Mouse (Mus musculus) neural tube, embryonic 11.5 days (tissue): ENCODE measurements at regions not wholly inside any gene's neighbourhood (a gene's known extent, or its start where the extent isn't known, plus 50 kb on each side); places are given as distances from the start of the nearest gene placed in this dataset.
A peak's percentile ranks its signal among the peaks of the same experiment; 100 is the strongest.

Experiments
- ATAC-seq: fragments of 200-750 bp; cut with Nextera tagmentation; 2 replicates; pipeline ENCODE4 v1.8.0; 2017; ENCODE audit warnings: moderate number of reproducible peaks, mild to moderate bottlenecking, moderate TSS enrichment, moderate library complexity; ENCODE audit not compliant: insufficient read depth, low FRiP score, low TSS enrichment
- DNase-seq: peaks from one replicate; pipeline ENCODE4 v3.0.0-alpha.2; 2015; ENCODE audit warnings: low spot score
- H3K27ac ChIP-seq: fragments of 300-500 bp; sonication (generic); 2 replicates; pipeline ENCODE4 v1.5.1; 2014; ENCODE audit warnings: low read depth, mild to moderate bottlenecking, low read length
- H3K27me3 ChIP-seq: fragments of 300-500 bp; sonication (generic); 2 replicates; pipeline ENCODE4 v1.6.1; 2014; ENCODE audit warnings: mild to moderate bottlenecking, low read length, mixed read lengths; ENCODE audit not compliant: control insufficient read depth, insufficient read depth
- H3K36me3 ChIP-seq: fragments of 300-500 bp; sonication (generic); 2 replicates; pipeline ENCODE4 v1.6.1; 2014; ENCODE audit warnings: mild to moderate bottlenecking, low read length, moderate library complexity, mixed read lengths; ENCODE audit not compliant: control insufficient read depth, insufficient read depth
- H3K4me1 ChIP-seq: fragments of 300-500 bp; sonication (generic); 2 replicates; pipeline ENCODE4 v1.6.1; 2014; ENCODE audit warnings: low read length, mixed read lengths; ENCODE audit not compliant: control insufficient read depth, insufficient read depth
- H3K4me2 ChIP-seq: fragments of 300-500 bp; sonication (generic); 2 replicates; pipeline ENCODE4 v1.6.1; 2014; ENCODE audit warnings: low read depth, mild to moderate bottlenecking, moderate library complexity
- H3K4me3 ChIP-seq: fragments of 300-500 bp; sonication (generic); 2 replicates; pipeline ENCODE4 v1.5.1; 2014; ENCODE audit warnings: low read depth, low read length
- H3K9ac ChIP-seq: fragments of 300-500 bp; sonication (generic); 2 replicates; pipeline ENCODE4 v1.6.1; 2014; ENCODE audit warnings: mild to moderate bottlenecking, low read length
- H3K9me3 ChIP-seq: fragments of 300-500 bp; sonication (generic); 2 replicates; pipeline ENCODE4 v1.6.1; 2016; ENCODE audit warnings: low read length; ENCODE audit not compliant: control insufficient read depth
- WGBS: fragments of 180-500 bp; shearing (Covaris S2); extraction: QIAGEN DNeasy Blood & Tissue Kit; methylation state at CpG from one replicate; pipeline ENCODE4 v1.1.7; 2014; 5-methylcytosine and 5-hydroxymethylcytosine counted together

DNA sequence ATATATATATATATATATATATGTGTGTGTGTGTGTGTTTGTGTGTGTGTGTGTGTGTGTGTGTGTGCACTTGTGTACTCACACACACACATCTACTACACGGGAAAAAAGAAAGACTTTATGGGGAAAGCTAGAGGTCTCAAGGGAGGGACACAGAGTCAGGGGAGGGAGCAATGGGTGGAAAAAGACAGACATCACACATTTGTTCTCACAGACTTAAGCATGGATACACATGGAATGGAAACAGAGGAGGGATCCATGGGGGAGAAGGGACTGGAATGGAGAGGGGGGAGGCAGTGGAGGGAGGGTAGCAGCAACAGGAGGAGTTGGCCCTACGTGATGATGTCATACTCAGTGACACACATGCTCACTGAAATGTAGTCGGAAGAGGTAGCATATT lies 248.3 kb downstream of the Cryba4 start:
- DNase-seq (no peak), ATAC-seq (no peak)
- no peak overlapping the region for H3K9ac ChIP-seq
- no peaks in the 10 kb centered on the region for H3K36me3 ChIP-seq
- 72% methylated on average over 3 of the region's 3 CpGs for WGBS
- H3K4me2 ChIP-seq, result no peak overlapping the region
- no peak overlapping the region for H3K27ac ChIP-seq
- peaks cover 15% of the 10 kb centered on the region for H3K4me1 ChIP-seq
- no peaks in the 10 kb centered on the region for H3K27me3 ChIP-seq
- H3K9me3 ChIP-seq, result no peaks in the 10 kb centered on the region
- H3K4me3 ChIP-seq, result no peak overlapping the region

DNA sequence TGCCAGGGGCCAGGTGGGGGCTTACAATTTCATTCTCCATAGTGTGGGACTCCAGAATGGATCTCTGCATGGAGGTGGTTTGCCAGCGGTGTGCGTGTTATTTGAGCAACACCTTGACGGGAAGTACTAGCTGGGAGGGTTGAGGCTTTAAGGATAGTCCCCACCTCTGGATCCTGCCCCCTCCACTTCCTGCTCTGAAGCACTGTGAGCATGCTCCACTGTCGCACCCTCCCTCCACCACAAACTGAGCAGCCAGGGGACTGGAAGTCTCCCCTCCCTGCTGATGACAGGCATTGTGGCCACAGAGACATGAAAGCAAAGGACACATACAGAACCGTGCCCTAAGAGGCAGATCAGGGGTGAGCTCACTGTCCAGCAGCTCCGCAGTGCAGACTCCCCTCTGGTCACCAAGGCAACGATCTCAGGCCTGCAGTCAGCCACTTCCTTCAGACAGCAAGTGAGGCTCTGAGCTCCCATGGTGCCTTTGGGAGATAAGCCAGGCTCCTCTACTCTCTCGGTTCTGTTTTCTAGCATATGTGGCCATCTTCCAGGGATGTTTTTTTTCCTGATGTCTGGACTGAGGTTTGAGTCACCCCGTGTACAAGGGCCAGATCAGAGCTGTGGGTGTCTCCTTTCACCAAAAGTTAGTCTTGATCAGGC lies 239.7 kb downstream of the Cryba4 start:
- H3K4me3 ChIP-seq, result no peak overlapping the region
- no peaks in the 10 kb centered on the region for H3K9me3 ChIP-seq
- DNase-seq (peak; percentile 42), ATAC-seq (no peak)
- no peak overlapping the region for H3K9ac ChIP-seq
- H3K27me3 ChIP-seq, result no peaks in the 10 kb centered on the region
- H3K4me1 ChIP-seq, result no peaks in the 10 kb centered on the region
- no peak overlapping the region for H3K27ac ChIP-seq
- 25% methylated on average over 9 of the region's 9 CpGs for WGBS
- H3K36me3 ChIP-seq, result no peaks in the 10 kb centered on the region
- H3K4me2 ChIP-seq, result no peak overlapping the region

DNA sequence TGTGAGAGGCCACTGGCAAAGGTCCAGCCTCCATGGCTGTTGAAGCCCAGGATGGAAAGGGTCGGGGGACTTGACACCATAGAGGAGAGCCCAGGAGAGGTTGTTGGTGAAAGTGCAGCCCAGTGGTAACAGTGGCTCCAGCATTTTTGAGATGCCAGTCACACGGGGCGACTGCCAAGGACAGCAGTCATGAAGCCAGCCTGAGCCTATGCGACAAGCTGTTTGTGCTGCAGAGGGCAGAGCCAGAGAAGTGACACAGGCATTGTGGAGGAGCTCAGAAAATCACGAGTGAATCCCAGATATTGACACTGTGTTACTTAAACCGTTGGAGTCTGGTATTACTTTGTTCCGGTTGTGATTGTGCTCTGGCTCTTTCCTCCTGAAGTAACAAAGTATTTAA lies 233.4 kb downstream of the Cryba4 start:
- no peak overlapping the region for H3K9ac ChIP-seq
- H3K36me3 ChIP-seq, result no peaks in the 10 kb centered on the region
- 74% methylated on average over 7 of the region's 7 CpGs for WGBS
- H3K4me3 ChIP-seq, result no peak overlapping the region
- no peak overlapping the region for H3K4me2 ChIP-seq
- ATAC-seq, result no peak
- H3K27ac ChIP-seq, result no peak overlapping the region
- H3K9me3 ChIP-seq, result no peaks in the 10 kb centered on the region
- H3K4me1 ChIP-seq, result no peaks in the 10 kb centered on the region
- no peak for DNase-seq
- H3K27me3 ChIP-seq, result no peaks in the 10 kb centered on the region; the same call in 1 of the 2 replicates

DNA sequence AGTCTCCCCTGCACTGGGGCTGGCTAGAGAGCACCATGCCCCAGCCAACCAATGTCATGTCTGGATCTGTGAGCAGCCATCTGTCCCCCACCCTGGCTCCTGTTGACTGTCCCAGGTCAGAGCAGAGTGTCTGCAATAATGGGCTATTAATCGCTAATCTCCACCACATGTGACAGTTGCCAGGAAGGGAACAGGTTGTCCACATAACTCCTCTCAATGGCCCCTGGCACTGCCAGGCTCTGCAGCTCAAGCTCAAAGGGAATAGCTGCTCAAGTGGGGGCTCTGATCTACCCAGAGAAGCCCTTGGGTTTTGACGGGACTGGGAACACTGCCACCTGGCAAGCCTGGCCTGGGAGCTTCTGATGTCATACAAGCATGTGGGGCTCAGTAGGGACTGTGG lies 231.4 kb downstream of the Cryba4 start:
- WGBS, result 81% methylated on average over 2 of the region's 2 CpGs
- Histone ChIP-seq H3K36me3 (no peaks in the 10 kb centered on the region), H3K27me3 (no peaks in the 10 kb centered on the region; the same call in 1 of the 2 replicates), H3K9ac (no peak overlapping the region), H3K4me3 (no peak overlapping the region), H3K4me2 (no peak overlapping the region), H3K4me1 (no peaks in the 10 kb centered on the region), H3K9me3 (no peaks in the 10 kb centered on the region), H3K27ac (no peak overlapping the region)
- ATAC-seq (no peak), DNase-seq (no peak)

DNA sequence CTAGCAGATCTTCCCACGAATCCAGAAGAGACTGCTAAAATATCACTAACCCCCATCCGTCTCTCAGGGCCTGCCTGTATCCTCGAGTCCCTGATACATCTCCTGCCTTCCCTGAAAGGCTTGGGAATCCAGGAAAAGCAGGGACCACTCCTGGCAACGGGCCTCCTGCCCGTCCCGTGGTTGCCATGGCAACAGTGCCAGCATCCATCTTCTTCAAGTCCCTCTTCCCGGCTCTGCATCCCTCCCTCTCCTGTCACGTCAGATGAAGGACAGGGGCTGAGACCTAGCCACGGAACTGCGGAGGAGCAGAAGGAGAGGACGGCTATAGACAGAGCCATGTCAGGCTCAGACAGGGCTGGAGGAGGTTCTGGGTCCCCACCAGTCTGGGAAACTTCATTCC lies 222.4 kb downstream of the Cryba4 start:
- Histone ChIP-seq H3K4me3 (no peak overlapping the region), H3K4me2 (no peak overlapping the region), H3K9ac (no peak overlapping the region), H3K4me1 (no peaks in the 10 kb centered on the region), H3K9me3 (no peaks in the 10 kb centered on the region), H3K27ac (no peak overlapping the region), H3K27me3 (no peaks in the 10 kb centered on the region), H3K36me3 (no peaks in the 10 kb centered on the region)
- WGBS, result 38% methylated on average over 11 of the region's 11 CpGs
- DNase-seq (peak; percentile 78), ATAC-seq (peak; percentile 45; the same call in 1 of the 2 replicates)

DNA sequence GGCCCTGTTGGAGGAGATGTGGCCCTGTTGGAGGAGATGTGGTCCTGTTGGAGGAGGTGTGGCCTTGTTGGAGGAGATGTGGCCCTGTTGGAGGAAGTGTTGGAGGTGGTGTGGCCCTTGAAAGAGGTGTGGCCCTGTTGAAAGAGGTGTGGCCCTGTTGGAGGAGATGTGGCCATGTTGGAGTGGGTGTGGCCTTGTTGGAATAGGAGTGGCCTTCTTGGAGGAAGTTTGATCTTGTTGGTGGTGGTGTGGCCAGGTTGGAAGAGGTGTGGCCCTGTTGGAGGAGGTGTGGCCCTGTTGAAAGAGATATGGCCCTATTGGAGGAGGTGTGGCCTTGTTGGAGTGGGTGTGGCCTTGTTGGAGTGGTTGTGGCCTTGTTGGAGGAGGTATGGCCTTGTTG lies 220.3 kb downstream of the Cryba4 start:
- DNase-seq, result no peak
- no peak overlapping the region for H3K4me3 ChIP-seq
- no peak overlapping the region for H3K4me2 ChIP-seq
- H3K4me1 ChIP-seq, result no peaks in the 10 kb centered on the region
- H3K36me3 ChIP-seq, result no peaks in the 10 kb centered on the region
- no peaks in the 10 kb centered on the region for H3K27me3 ChIP-seq
- ATAC-seq, result no peak
- H3K27ac ChIP-seq, result no peak overlapping the region
- no peaks in the 10 kb centered on the region for H3K9me3 ChIP-seq
- no peak overlapping the region for H3K9ac ChIP-seq

DNA sequence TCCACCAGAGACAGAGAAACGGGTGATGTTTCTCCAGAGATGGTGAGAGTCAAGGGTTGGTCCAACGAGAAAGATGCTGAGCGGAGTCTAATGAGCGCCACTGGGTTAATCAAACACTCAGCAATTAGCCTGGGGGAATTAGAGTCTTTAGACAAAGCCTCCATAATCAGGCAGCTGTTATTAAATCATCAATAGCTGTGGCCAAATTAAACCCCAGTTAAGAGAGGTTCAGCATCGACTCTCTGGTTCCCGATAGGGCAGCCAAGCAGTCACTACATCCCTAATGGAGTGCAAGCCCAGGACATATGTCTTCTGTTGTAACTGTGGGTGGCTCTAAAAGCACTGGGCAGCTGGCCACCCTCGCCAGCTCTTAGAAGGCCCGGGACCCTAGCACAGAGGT lies 216.9 kb downstream of the Cryba4 start:
- Histone ChIP-seq H3K9me3 (no peaks in the 10 kb centered on the region), H3K9ac (no peak overlapping the region), H3K4me3 (no peak overlapping the region), H3K4me1 (peaks cover 6% of the 10 kb centered on the region; the same call in 1 of the 2 replicates), H3K27me3 (no peaks in the 10 kb centered on the region), H3K36me3 (no peaks in the 10 kb centered on the region), H3K4me2 (no peak overlapping the region), H3K27ac (no peak overlapping the region)
- WGBS, result 70% methylated on average over 8 of the region's 8 CpGs
- ATAC-seq (no peak), DNase-seq (no peak)

DNA sequence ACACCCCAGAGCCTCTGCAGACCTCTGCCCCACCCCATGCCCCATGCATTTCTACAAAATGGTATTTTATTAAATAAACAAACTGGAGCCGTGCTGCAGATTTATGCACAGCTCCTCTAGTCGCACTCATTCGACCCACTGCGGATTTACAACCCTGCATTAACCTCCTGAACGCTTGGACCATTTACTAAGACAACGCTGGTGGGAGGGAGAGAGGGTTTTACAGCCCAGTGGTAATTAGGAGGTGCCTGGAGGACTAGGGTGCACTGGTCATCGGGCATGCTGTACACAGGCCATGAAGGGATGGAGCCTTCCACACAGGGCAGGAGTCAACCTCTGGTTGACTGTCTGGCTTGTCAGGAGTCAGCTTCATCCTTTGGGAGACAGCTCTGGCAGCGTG lies 215.2 kb downstream of the Cryba4 start:
- Histone ChIP-seq H3K27me3 (no peaks in the 10 kb centered on the region), H3K27ac (no peak overlapping the region), H3K36me3 (no peaks in the 10 kb centered on the region), H3K9me3 (no peaks in the 10 kb centered on the region), H3K4me1 (peaks cover 14% of the 10 kb centered on the region; the same call in 1 of the 2 replicates), H3K4me2 (no peak overlapping the region), H3K4me3 (no peak overlapping the region), H3K9ac (no peak overlapping the region)
- DNase-seq (no peak), ATAC-seq (no peak)
- 22% methylated on average over 8 of the region's 8 CpGs for WGBS

DNA sequence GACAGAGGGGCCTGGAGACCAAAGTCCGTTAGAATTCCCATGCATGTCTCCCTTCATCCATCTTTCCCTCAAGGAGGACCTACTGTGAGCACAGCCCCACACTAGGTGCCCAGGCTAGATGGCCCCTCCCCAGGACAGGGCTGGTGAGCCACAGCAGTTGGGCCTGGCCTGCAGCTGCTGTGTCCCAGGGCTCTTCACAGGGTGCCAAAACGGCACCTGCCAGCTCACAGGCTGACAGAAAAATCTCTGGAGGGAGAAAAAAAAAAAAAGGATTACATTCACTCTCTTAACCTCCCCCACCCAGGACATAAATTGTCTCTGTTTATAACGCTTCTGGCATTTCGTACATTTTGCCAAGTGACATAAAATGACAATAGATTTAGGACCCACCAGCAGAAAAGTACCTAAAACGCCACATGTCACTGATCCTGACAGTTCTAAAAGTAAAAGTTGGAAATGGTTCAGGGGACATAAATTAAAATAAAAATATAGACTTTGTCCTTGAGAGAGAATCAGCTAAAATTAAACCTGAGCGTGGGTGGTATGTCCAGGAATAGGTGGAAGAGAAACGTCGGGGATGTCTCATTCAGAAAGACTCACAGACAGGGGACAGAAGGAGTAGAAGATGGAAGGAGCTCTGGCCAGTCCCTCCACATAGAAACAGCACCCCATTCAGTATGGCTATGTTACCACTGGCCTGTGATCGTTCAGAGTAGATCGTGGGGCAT lies 212.5 kb downstream of the Cryba4 start:
- Histone ChIP-seq H3K9ac (no peak overlapping the region), H3K27ac (no peak overlapping the region), H3K4me3 (no peak overlapping the region), H3K9me3 (no peaks in the 10 kb centered on the region), H3K36me3 (no peaks in the 10 kb centered on the region), H3K4me2 (no peak overlapping the region), H3K27me3 (no peaks in the 10 kb centered on the region), H3K4me1 (peaks cover 14% of the 10 kb centered on the region; the same call in 1 of the 2 replicates)
- no peak for DNase-seq
- ATAC-seq, result no peak
- 64% methylated on average over 10 of the region's 10 CpGs for WGBS
